Mouse (Mus musculus) thymus, postnatal 0 days (tissue): ENCODE measurements at regions not wholly inside any gene's neighbourhood (a gene's known extent, or its start where the extent isn't known, plus 50 kb on each side); places are given as distances from the start of the nearest gene placed in this dataset.
A peak's percentile ranks its signal among the peaks of the same experiment; 100 is the strongest.

ENCODE experiments used
- DNase-seq: peaks from one replicate; pipeline ENCODE4 v3.0.0-alpha.2; 2015; ENCODE audit warnings: low spot score

- DNase-seq, result no peak
Measured at GRCm38 (mm10) chr15:69632306-69632705, 3131.6 kb upstream of the Lrrc6 start.

DNA sequence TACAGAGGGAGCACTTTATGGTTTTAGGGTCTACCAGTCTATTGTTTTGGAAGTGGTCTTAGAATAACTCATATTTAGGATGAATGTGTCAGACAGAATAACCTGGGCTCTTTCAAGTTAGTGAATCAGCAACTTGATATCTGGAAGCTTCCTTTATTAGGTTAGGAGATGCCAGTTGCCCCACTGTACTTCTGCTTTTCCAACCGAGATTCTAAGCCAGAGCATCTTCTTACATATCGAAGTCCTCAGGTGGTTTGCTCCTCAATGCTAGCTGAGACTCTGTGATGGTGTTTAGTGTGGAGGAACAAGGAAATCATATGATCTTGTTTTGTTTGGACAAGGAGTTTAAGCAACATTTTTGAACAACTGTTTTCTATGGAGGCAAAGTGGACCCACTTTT lies 3117.3 kb upstream of the Lrrc6 start:
- DNase-seq, result no peak

DNA sequence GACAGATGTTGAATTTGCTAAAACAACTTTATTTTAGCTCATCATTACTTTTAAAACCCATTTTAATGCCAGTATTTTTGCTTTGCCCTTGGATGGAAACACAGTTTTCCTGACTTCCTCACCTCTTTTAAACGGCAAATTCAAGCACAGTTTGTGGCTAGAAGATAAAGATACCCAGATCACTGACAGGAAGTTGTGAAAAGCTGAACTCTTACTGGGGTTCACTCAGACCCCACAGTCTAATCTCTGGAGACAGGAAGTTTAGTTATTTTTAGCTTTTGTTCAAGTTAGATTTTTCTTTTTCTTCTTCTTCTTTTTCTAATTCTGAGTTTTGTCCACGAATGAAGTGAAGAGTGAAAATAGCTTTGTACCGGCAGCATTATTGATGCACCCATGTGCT lies 3113.3 kb upstream of the Lrrc6 start:
- peak; percentile 14 for DNase-seq

- DNase-seq, result no peak
Measured at GRCm38 (mm10) chr15:69591219-69592006, 3090.7 kb upstream of the Lrrc6 start.

- DNase-seq, result no peak
Measured at GRCm38 (mm10) chr15:69588084-69588483, 3087.4 kb upstream of the Lrrc6 start.

- DNase-seq, result no peak
Measured at GRCm38 (mm10) chr15:69576742-69577141, 3076.0 kb upstream of the Lrrc6 start.

GRCm38 (mm10) chr15:69575611-69576153 lies 3075.0 kb upstream of the Lrrc6 start:
- no peak for DNase-seq

GRCm38 (mm10) chr15:69554171-69554570 lies 3053.5 kb upstream of the Lrrc6 start:
- DNase-seq, result no peak

DNA sequence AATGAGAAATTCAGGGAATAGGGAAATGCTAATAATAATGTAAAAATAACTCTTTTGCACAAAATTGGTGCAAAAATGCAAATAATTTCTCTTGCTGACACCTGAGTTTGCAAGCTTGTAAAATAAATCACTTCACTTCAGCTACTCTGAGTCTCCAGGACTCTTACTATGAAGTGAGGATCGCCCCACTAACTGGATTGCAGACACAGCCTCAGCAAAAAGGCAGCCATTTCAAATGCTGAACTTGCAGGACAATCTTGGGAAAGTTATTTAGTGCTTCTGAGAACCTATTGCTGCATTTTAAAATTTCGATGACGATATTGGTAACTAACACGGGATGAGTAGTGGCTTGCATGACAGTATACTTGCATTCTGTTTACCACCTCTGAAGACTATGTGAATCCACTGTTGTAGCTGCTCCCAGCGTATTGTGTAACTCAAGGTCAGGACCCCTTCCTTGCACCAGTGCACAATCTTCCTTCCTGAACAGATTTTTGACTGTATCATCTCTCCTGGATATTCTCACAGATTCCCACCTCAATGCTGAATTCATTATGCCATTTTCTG lies 3051.4 kb upstream of the Lrrc6 start:
- no peak for DNase-seq

DNA sequence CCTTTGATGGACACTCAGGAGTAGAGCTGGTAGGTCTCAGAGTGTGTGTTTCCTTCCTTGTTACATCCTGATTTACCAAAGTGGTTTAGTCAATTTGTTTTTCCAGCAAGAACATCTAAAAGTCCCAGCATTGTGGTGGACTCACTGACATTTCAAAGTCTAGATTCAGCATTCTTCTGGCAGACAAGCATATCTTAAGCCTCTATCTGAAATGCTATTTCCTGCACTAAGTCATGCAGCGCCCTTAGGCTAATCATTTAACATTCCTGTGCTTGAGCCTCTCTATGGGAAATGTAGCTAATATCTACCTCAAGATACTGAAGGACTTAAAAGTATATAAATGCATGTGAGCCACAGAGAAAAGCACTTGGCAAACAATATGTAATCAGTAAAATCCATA lies 3050.3 kb upstream of the Lrrc6 start:
- no peak for DNase-seq

DNA sequence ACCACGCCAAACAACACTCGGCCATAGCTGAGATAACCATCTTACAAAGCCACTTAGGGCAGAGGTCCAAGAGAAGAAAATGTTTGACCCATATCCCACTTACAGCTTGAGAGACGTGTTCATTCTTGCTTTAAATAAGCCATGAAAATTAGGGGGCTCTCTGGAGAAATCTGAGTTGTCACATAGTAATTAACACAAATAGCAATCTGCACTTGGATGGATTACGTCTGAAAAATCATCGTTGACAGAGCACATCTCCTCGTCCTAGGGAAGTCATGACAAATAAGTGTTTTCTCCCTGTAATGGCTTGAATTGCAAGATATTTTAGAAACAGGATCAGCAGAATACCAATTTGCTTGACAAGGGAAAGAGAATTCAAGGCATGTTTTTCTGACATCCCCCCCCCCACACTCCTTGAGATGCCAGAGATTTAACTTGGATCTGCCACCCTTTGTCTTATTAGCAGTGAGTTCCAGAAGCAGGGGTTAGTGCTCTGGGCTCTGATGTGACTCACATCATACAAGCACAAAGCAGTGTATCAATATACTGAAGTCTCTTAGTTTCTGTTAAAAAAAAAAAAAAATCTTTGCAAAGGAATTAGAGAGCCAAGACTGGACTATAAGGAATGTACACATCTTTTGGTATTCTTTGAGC lies 3025.9 kb upstream of the Lrrc6 start:
- no peak for DNase-seq

GRCm38 (mm10) chr15:69484421-69485074 lies 2983.8 kb upstream of the Lrrc6 start:
- no peak for DNase-seq

GRCm38 (mm10) chr15:69483096-69483495 lies 2982.4 kb upstream of the Lrrc6 start:
- DNase-seq, result no peak

GRCm38 (mm10) chr15:69481087-69481486 lies 2980.4 kb upstream of the Lrrc6 start:
- DNase-seq, result no peak

- DNase-seq, result no peak
Measured at GRCm38 (mm10) chr15:69477050-69477449, 2976.3 kb upstream of the Lrrc6 start.

GRCm38 (mm10) chr15:69469566-69469965 lies 2968.9 kb upstream of the Lrrc6 start:
- no peak for DNase-seq

- DNase-seq, result no peak
Measured at GRCm38 (mm10) chr15:69460581-69461194, 2960.0 kb upstream of the Lrrc6 start.

DNA sequence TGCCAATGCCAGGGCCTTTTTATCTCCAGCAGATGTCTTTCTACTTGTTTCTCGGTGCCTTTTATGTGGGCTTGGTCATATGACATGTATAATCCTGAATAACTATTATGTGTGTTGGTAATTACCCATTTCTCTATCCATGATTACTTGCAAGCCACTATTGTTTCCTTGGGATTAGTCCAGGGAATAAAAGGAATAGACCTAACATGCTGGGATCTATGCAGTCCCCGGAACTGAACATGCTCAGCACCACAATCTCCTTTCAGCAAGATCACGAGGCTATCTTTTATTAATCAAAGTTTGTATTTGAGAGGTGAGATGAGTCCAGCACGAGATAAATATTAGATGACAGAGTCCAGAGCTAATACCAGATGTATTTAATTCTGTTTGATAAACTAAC lies 2956.8 kb upstream of the Lrrc6 start:
- DNase-seq, result no peak

- no peak for DNase-seq
Measured at GRCm38 (mm10) chr15:69456191-69456770, 2955.6 kb upstream of the Lrrc6 start.

GRCm38 (mm10) chr15:69441008-69441407 lies 2940.3 kb upstream of the Lrrc6 start:
- DNase-seq, result no peak

GRCm38 (mm10) chr15:69413531-69414011 lies 2912.9 kb upstream of the Lrrc6 start:
- no peak for DNase-seq
